Mouse (Mus musculus) ovary, postnatal 10 days (tissue): ENCODE data around the gene Eed.
A peak's percentile ranks its signal among the peaks of the same experiment; 100 is the strongest.
"Not testable (repeated sequence)": the region's sequence is repeated elsewhere in the genome, so short reads cannot be mapped to it uniquely, and the experiment has no call there.

Experiments used
- DNase-seq: peaks from one replicate; pipeline ENCODE4 v3.0.0; 2022; ENCODE audit warnings: low spot score

The Eed gene

GRCm38 (mm10) chr7:89980485-89981422 is at the start of gene Eed:
Gene Eed, minus strand, starts transcription at chr7:89980983.
- peak; percentile 89 for DNase-seq

DNA sequence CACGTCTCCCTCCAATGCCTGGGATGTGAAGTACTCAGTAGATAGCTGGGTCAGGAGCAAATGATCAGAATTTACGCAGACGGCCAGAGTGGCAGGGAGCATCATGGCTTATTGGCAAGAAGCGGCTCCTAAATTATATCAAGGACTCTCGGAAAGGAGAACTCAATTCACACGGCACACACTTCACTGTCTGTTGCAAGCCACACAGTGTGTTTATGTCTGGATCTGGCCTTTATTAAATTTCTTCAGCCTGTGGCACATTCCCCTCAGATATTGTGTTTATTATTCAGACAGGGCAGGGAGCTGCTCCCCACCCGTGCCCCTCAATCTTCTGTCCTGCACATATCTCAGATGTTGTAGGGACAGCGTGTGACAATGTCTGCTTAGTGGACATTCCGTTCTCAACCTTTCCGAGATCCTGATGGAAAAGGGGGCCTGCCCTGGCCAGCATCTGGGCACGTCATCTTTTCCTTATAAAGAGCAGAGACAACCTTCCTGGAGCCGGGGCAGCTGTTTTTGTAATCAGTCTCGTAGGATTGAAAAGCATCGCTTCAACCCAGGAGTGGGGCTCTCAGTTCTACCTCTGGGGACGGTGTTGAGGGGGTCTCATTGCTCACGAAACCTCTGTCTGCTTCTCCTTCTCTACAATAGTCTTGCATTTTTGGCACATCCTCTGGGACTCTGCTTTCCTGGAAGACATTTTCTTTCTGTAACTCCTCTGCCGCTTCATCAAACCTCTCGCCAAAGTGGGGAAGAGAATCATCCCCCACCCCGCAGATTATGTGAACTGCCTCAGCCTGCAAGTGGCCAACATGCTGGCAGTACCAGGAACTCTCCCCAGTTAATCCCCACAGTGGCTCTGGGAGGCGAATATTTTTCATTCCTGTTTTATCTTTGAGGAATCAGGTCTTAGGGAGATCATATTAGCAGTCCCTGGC is 49.0 kb upstream of the Eed start:
- no peak for DNase-seq

- DNase-seq, result no peak
Observed at GRCm38 (mm10) chr7:90028888-90029547, 48.2 kb upstream of the Eed start.

DNA sequence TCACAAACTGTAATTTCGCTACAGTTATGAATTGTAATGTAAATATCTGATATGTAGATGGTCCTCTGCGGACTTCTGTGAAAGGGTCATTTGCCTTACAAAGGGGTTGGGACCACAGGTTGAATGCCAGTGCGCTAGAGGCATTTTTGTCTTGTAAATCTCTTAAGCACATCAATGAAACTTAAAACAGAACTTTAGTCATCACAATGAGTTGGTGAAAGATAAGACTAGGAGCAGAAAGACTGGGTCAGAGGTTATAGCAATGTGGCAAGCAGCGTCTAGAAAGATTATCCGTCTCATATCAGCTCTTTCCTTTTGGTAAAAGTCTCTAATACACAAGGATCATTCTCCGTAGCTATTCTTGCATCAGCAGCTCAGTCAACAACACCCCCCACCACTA is 44.2 kb upstream of the Eed start:
- DNase-seq, result no peak

DNA sequence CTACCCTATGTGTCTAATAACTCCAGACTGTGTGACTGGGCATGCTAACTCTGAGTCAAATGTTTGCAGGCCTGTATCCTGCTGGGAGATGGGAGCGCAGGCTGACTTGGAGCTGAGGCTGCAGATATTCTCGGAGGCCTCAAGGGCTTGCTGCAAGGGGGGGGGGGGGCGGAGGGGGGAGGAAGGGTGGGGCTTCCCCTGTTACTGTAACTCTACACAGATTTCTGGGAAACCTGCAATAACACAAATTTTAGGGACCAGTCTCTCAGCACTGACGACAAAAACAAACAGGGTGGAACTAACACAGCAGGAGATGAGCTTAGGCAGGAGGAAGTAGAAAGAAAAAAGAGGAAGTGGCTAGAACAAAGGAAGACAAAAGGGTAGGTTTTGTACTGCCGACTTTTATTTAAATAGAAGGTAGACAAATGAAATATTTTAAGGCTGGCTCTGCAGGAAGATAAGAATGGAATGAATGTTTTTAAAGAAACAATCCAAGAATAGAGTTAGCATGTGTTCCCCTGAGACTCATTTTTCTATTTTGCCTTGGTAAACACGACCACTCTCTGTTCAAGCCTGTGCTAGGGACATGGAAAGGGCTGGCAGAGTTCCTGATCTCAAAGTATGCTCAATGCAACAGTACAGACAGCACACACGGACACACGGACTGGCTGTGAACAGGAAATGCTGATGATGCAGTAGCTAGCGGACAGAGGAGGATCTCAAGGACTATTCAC is 42.4 kb upstream of the Eed start:
- DNase-seq, result no peak

- no peak for DNase-seq
Observed at GRCm38 (mm10) chr7:90020331-90020730, 39.5 kb upstream of the Eed start.

DNA sequence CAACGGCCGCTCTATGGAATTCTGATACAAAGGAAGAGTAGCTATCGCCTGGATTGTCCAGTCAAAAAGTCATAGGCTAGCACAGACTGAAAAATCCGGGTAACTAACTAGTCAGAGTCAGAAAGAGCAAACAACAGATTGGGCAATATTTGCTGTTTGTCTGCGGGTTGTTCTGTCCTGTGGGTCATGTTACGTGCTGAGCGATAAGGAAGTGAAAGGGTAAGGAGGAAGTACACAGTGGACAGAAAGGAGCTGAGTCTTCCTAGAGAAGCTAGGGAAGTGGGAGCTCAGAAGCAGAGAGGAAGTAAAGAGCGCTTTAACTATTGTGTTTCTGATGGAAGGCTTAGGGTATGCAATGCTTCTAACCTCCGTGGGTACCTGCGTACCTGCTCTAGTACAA is 38.8 kb upstream of the Eed start:
- no peak for DNase-seq

- DNase-seq, result no peak
Observed at GRCm38 (mm10) chr7:90016930-90017588, 36.3 kb upstream of the Eed start.

GRCm38 (mm10) chr7:90016459-90016858 is 35.7 kb upstream of the Eed start:
- no peak for DNase-seq

DNA sequence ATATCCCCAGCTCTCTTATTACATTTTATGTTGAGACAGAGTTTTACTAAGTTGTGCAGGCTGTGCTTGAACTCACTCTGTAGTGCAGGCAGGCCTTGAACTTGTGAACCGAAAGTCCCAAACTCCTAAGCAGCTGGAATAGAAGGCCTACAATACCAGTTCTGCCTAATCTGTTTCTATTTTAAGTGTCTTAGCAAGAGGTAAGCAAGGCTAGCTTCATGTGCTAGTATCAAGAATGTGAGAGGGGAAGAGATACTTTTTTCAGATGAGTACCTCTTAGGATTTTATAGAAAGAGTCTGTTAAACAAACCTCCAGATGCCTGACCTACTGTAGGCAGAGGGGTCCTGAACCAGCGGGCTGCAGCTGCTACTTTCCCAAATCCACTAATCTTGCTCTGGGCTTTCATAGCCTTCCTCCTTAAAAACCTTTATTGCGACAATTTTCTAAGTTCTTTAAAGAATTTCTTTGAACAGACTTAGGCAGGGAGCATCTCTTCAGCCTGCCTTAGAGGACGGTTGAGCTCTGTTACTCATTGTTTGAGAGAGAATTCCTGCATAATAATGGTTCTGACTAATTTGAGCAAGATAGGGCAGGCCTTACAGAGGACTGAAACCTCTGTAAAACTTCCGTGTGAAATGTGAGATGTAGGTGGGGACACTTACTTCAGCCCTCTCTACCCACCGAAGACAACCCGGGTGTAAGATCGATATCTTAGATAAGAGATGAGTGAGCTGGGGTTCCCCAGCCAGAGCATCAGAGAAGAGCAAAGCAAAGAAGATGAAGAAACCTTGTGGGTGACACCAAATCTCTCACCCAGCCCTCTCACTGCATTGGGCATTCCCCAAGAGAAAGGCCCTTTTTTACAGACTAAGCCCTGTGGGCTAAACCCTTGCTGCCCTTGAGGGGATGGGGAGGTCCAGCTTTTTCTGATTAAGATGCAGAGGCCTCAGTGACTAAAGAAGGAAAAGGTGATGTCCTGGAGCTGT is 26.2 kb upstream of the Eed start:
- DNase-seq, result no peak

DNA sequence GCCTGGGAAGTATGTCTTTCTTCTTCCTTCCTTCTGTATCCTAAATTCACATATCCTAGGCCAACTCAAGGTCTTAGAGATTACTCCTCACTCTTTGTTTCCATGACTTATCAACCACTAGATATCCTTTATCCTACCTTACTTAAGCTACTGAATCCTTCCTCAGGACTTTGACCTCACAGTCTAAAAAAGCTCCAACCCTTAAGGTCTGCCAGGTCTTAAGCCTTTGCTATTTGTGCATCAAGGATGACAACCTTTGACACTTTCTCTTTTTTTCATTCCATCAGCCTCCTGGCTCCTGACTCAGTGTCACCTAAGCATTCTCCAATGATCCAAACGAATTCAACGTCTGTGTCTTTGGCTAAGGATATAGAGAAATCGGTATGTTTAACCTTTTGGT is 24.0 kb upstream of the Eed start:
- no peak for DNase-seq

DNA sequence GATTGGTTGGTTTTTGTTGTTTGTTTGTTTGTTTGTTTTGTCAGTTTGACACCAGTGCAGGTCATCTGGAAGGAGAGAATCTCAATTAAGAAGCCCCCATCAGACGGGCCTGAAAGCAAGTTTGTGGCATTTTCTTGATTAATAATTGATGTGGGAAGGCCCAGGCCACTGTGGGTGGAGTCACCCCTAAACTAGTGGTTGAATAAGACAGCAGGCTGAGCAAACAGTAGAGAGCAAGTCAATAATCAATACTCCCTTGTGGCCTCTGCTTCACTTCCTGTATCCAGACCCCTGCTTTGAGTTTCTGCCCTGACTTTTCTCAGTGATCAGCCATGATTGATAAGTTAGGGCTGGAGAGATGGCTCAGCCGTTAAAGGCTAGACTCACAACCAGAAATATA is 21.6 kb upstream of the Eed start:
- DNase-seq, result no peak

GRCm38 (mm10) chr7:89999491-89999890 is 18.7 kb upstream of the Eed start:
- DNase-seq, result no peak

GRCm38 (mm10) chr7:89998624-89999006 is 17.8 kb upstream of the Eed start:
- no peak for DNase-seq

GRCm38 (mm10) chr7:89998006-89998623 is 17.3 kb upstream of the Eed start:
- no peak for DNase-seq

DNA sequence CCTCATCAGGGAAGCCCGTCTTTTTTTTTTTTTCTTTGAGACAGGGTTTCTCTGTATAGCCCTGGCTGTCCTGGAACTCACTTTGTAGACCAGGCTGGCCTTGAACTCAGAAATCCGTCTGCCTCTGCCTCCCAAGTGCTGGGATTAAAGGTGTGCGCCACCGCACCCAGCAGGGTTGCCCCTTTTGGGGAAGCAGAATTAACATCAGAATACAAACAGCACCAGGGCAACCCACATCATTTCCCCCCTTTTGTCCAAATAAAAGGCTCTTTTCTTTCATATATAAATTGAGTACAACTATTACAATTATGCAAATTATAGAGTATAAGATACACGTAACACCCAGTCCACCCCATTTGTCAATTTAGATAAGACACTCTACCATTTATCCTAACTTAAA is 16.7 kb upstream of the Eed start:
- DNase-seq, result not testable (repeated sequence)

DNA sequence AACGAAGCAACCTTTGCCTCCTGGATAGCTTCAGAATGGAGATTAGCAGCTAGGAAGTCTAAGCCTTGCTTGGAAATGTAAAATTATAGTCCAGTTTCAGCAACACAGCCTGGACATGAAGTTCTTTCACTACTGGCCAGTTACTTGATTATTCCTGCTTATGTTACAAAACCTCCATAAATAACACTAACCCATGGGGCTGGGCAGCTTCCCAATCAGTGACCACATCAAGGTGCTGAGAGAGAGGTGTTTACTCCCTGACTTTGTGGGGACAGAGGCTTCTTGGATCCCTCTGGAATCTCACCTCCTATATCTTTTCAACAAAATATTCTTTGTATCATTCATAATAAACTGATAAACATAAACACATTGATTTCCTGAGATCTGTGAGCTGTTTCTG is 12.3 kb upstream of the Eed start:
- DNase-seq, result no peak

DNA sequence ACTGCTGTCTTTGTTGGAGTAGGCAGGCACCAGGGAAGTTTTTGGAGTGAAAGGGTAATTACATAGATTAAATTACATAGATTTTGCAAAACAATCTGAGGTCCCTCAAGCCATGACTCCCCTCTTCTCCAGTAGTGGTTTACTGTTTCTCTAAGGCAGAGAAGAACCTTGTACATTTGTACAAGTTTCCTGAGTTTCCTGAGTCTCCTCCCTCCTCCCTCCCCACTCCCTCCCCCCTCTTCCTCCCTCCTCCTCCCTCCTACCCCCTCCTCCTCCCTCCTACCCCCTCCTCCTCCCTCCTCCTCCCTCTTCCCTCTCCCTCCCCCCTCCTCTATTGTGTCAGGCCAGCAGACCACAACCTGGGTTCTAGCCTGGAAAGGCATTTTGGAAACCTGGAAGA is 3.6 kb upstream of the Eed start:
- DNase-seq, result no peak

DNA sequence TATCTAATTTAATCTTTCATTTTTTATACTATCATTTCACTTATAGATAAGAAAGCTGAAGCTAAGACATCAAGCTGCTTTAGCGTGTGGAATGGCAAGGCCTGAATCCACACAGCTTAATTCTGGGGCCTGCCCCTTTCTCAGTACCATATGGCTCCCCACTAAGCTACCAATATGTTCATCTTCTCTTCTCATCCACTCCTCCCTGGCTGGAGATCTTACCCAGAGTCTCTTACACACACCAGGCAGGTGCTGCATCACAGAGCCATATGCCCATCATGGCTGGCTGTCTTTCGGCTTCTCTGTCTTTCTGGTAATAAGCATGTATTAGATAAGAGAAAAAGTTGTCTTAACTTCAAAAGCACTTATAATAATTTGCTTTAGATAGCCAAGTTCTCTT is 2.7 kb upstream of the Eed start:
- DNase-seq, result no peak
